Mouse (Mus musculus) liver, embryonic 15.5 days (tissue): ENCODE measurements at regions not wholly inside any gene's neighbourhood (a gene's known extent, or its start where the extent isn't known, plus 50 kb on each side); places are given as distances from the start of the nearest gene placed in this dataset.

Source experiments
- ATAC-seq: fragments of 200-750 bp; cut with Nextera tagmentation; 2 replicates; pipeline ENCODE4 v1.8.0; 2017; ENCODE audit warnings: moderate number of reproducible peaks, mild to moderate bottlenecking, moderate library complexity; ENCODE audit not compliant: insufficient read depth
- H3K27ac ChIP-seq: fragments of 300-500 bp; sonication (generic); replicated peaks from 2 replicates; pipeline ENCODE4 v1.5.1; 2015; ENCODE audit warnings: mild to moderate bottlenecking, inconsistent platforms
- H3K27me3 ChIP-seq: fragments of 300-500 bp; sonication (generic); 2 replicates; pipeline ENCODE4 v1.6.1; 2015; ENCODE audit warnings: mild to moderate bottlenecking, inconsistent platforms
- H3K36me3 ChIP-seq: fragments of 300-500 bp; sonication (generic); replicated peaks from 2 replicates; pipeline ENCODE4 v1.6.1; 2015; ENCODE audit warnings: moderate library complexity, mild to moderate bottlenecking, inconsistent platforms
- H3K4me1 ChIP-seq: fragments of 300-500 bp; sonication (generic); replicated peaks from 2 replicates; pipeline ENCODE4 v1.6.1; 2015; ENCODE audit warnings: inconsistent platforms
- H3K4me2 ChIP-seq: fragments of 300-500 bp; sonication (generic); 2 replicates; pipeline ENCODE4 v1.6.1; 2015; ENCODE audit warnings: moderate library complexity, mild to moderate bottlenecking, inconsistent platforms
- H3K4me3 ChIP-seq: fragments of 300-500 bp; sonication (generic); replicated peaks from 2 replicates; pipeline ENCODE4 v1.5.1; 2015; ENCODE audit warnings: mild to moderate bottlenecking, inconsistent platforms
- H3K9ac ChIP-seq: fragments of 300-500 bp; sonication (generic); 2 replicates; pipeline ENCODE4 v1.6.1; 2015; ENCODE audit warnings: moderate library complexity, mild to moderate bottlenecking, inconsistent platforms
- H3K9me3 ChIP-seq: fragments of 300-500 bp; sonication (generic); replicated peaks from 2 replicates; pipeline ENCODE4 v1.6.1; 2016; ENCODE audit warnings: inconsistent platforms
- WGBS: fragments of 180-500 bp; shearing (Covaris S2); methylation state at CpG from one replicate; pipeline ENCODE4 v1.1.7; 2015; ENCODE audit warnings: mixed read lengths; ENCODE audit not compliant: insufficient replicate concordance; 5-methylcytosine and 5-hydroxymethylcytosine counted together

- H3K4me2 ChIP-seq = no peak overlapping the region
- ATAC-seq = no peak
- no peak overlapping the region for H3K9ac ChIP-seq
- H3K4me3 ChIP-seq = no peak overlapping the region
- H3K36me3 ChIP-seq = no peaks in the 10 kb centered on the region
- H3K27ac ChIP-seq = no peak overlapping the region
- H3K9me3 ChIP-seq = no peaks in the 10 kb centered on the region
- H3K27me3 ChIP-seq = no peaks in the 10 kb centered on the region
- no peaks in the 10 kb centered on the region for H3K4me1 ChIP-seq
These were observed 608.7 kb downstream of the Hs3st4 start for GRCm38 (mm10) chr7:124591369-124591768.

- Histone ChIP-seq H3K4me1 (no peaks in the 10 kb centered on the region), H3K4me3 (no peak overlapping the region), H3K4me2 (no peak overlapping the region), H3K9ac (no peak overlapping the region), H3K27me3 (no peaks in the 10 kb centered on the region), H3K9me3 (no peaks in the 10 kb centered on the region), H3K36me3 (no peaks in the 10 kb centered on the region), H3K27ac (no peak overlapping the region)
- no peak for ATAC-seq
These were observed 610.8 kb downstream of the Hs3st4 start for GRCm38 (mm10) chr7:124593462-124593861.

GRCm38 (mm10) chr7:124600767-124601166 lies 618.1 kb downstream of the Hs3st4 start:
- Histone ChIP-seq H3K4me2 (no peak overlapping the region), H3K4me1 (no peaks in the 10 kb centered on the region), H3K36me3 (no peaks in the 10 kb centered on the region), H3K9me3 (no peaks in the 10 kb centered on the region), H3K9ac (no peak overlapping the region), H3K27ac (no peak overlapping the region), H3K27me3 (no peaks in the 10 kb centered on the region), H3K4me3 (no peak overlapping the region)
- WGBS = 75% methylated on average over 6 of the region's 6 CpGs
- no peak for ATAC-seq

GRCm38 (mm10) chr7:124604581-124604980 lies 621.9 kb downstream of the Hs3st4 start:
- Histone ChIP-seq H3K4me1 (no peaks in the 10 kb centered on the region), H3K4me3 (no peak overlapping the region), H3K9ac (no peak overlapping the region), H3K36me3 (no peaks in the 10 kb centered on the region), H3K4me2 (no peak overlapping the region), H3K27ac (no peak overlapping the region), H3K27me3 (no peaks in the 10 kb centered on the region), H3K9me3 (no peaks in the 10 kb centered on the region)
- 51% methylated on average over 2 of the region's 2 CpGs for WGBS
- ATAC-seq = no peak

GRCm38 (mm10) chr7:124605978-124606377 lies 623.3 kb downstream of the Hs3st4 start:
- H3K4me3 ChIP-seq = no peak overlapping the region
- no peaks in the 10 kb centered on the region for H3K36me3 ChIP-seq
- whole genome bisulfite sequencing = 44% methylated on average over 1 of the region's 1 CpGs
- H3K4me1 ChIP-seq = no peaks in the 10 kb centered on the region
- ATAC-seq = no peak
- no peak overlapping the region for H3K4me2 ChIP-seq
- no peak overlapping the region for H3K27ac ChIP-seq
- H3K27me3 ChIP-seq = no peaks in the 10 kb centered on the region
- H3K9me3 ChIP-seq = no peaks in the 10 kb centered on the region
- H3K9ac ChIP-seq = no peak overlapping the region

- H3K36me3 ChIP-seq = no peaks in the 10 kb centered on the region
- no peak overlapping the region for H3K27ac ChIP-seq
- no peak overlapping the region for H3K4me3 ChIP-seq
- H3K27me3 ChIP-seq = no peaks in the 10 kb centered on the region
- no peaks in the 10 kb centered on the region for H3K4me1 ChIP-seq
- H3K9me3 ChIP-seq = no peaks in the 10 kb centered on the region
- no peak overlapping the region for H3K9ac ChIP-seq
- ATAC-seq = no peak
- H3K4me2 ChIP-seq = no peak overlapping the region
These were observed 624.4 kb downstream of the Hs3st4 start for GRCm38 (mm10) chr7:124607061-124607460.

- Histone ChIP-seq H3K36me3 (no peaks in the 10 kb centered on the region), H3K4me3 (no peak overlapping the region), H3K4me2 (no peak overlapping the region), H3K27ac (no peak overlapping the region), H3K4me1 (no peaks in the 10 kb centered on the region), H3K9me3 (no peaks in the 10 kb centered on the region), H3K9ac (no peak overlapping the region), H3K27me3 (no peaks in the 10 kb centered on the region)
- ATAC-seq = no peak
- WGBS = 59% methylated on average over 3 of the region's 3 CpGs
These were observed 627.8 kb downstream of the Hs3st4 start for GRCm38 (mm10) chr7:124610437-124610836.

- H3K9ac ChIP-seq = no peak overlapping the region
- H3K4me1 ChIP-seq = no peaks in the 10 kb centered on the region
- no peaks in the 10 kb centered on the region for H3K9me3 ChIP-seq
- H3K36me3 ChIP-seq = no peaks in the 10 kb centered on the region
- WGBS = 60% methylated on average over 6 of the region's 6 CpGs
- no peak for ATAC-seq
- H3K4me3 ChIP-seq = no peak overlapping the region
- H3K27ac ChIP-seq = no peak overlapping the region
- no peak overlapping the region for H3K4me2 ChIP-seq
- no peaks in the 10 kb centered on the region for H3K27me3 ChIP-seq
These were observed 664.5 kb downstream of the Hs3st4 start for GRCm38 (mm10) chr7:124647131-124647530.

- Histone ChIP-seq H3K36me3 (no peaks in the 10 kb centered on the region), H3K4me2 (no peak overlapping the region), H3K4me1 (no peaks in the 10 kb centered on the region), H3K27ac (no peak overlapping the region), H3K9me3 (no peaks in the 10 kb centered on the region), H3K9ac (no peak overlapping the region), H3K27me3 (no peaks in the 10 kb centered on the region), H3K4me3 (no peak overlapping the region)
- WGBS = 40% methylated on average over 12 of the region's 12 CpGs
- no peak for ATAC-seq
These were observed 684.7 kb downstream of the Hs3st4 start for GRCm38 (mm10) chr7:124667180-124667968.

GRCm38 (mm10) chr7:124668058-124668457 lies 685.4 kb downstream of the Hs3st4 start:
- Histone ChIP-seq H3K4me1 (no peaks in the 10 kb centered on the region), H3K4me3 (no peak overlapping the region), H3K9me3 (no peaks in the 10 kb centered on the region), H3K27ac (no peak overlapping the region), H3K4me2 (no peak overlapping the region), H3K36me3 (no peaks in the 10 kb centered on the region), H3K27me3 (no peaks in the 10 kb centered on the region), H3K9ac (no peak overlapping the region)
- 55% methylated on average over 4 of the region's 4 CpGs for WGBS
- no peak for ATAC-seq

GRCm38 (mm10) chr7:124670477-124670876 lies 687.8 kb downstream of the Hs3st4 start:
- Histone ChIP-seq H3K4me1 (no peaks in the 10 kb centered on the region), H3K9ac (no peak overlapping the region), H3K27me3 (no peaks in the 10 kb centered on the region), H3K4me3 (no peak overlapping the region), H3K4me2 (no peak overlapping the region), H3K9me3 (no peaks in the 10 kb centered on the region), H3K36me3 (no peaks in the 10 kb centered on the region), H3K27ac (no peak overlapping the region)
- ATAC-seq = no peak
- 34% methylated on average over 4 of the region's 4 CpGs for WGBS

- Histone ChIP-seq H3K4me2 (no peak overlapping the region), H3K4me3 (no peak overlapping the region), H3K27ac (no peak overlapping the region), H3K9ac (no peak overlapping the region), H3K4me1 (no peaks in the 10 kb centered on the region), H3K36me3 (no peaks in the 10 kb centered on the region), H3K27me3 (no peaks in the 10 kb centered on the region), H3K9me3 (no peaks in the 10 kb centered on the region)
- ATAC-seq = no peak
These were observed 688.4 kb downstream of the Hs3st4 start for GRCm38 (mm10) chr7:124671117-124671516.
